Mouse (Mus musculus) monocyte, adult 2 months (primary cell): ENCODE measurements at regions not wholly inside any gene's neighbourhood (a gene's known extent, or its start where the extent isn't known, plus 50 kb on each side); places are given as distances from the start of the nearest gene placed in this dataset.

ENCODE experiments used
- DNase-seq, 2 experiments: peaks; one replicate each; pipeline ENCODE4 v3.0.0; 2022; ENCODE audit warnings: low spot score in 2 of 2, low read depth in 1 of 2

- peak in 1 of 2 experiments; percentile 5 for DNase-seq
These were observed 256.0 kb downstream of the Ankrd16 start for GRCm38 (mm10) chr2:12033518-12034322.

GRCm38 (mm10) chr2:12034323-12034585 is 256.6 kb downstream of the Ankrd16 start:
- DNase-seq, result no peak

- no peak for DNase-seq
These were observed 252.3 kb downstream of the Itga8 start for GRCm38 (mm10) chr2:12049386-12049785.

- no peak for DNase-seq
These were observed 251.8 kb downstream of the Itga8 start for GRCm38 (mm10) chr2:12049972-12050371.

GRCm38 (mm10) chr2:12053404-12054164 is 248.1 kb downstream of the Itga8 start:
- DNase-seq, result no peak

GRCm38 (mm10) chr2:12054165-12054500 is 247.6 kb downstream of the Itga8 start:
- DNase-seq, result no peak
